Comparison of ENCODE assay signal across 1 mouse cellular context in the genomic region with DNA sequence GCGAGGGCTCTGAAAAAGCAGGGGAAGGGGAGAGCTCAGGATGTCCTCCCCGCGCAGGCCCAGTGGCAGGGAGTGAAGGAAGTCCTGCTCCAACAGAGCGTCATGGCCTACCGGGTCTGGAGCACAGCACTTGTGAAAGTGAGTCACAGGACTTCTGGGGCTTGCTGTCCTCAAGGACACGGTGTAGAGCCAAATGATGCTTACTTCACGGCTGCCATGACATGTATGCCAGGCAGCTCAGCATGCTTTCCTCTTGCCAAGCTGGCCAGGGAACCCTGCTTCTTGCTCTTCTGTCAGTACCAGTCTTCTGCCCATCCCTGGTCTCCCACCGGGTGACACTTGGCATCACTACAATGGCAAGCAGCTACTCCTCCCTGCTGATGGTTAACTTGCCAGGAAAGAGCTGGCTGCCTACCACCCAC.
TF ChIP-seq lines count a peak whose summit lies in the region.

No protein-coding gene starts in this region.

TF ChIP-seq in myocyte, 11 proteins besides CTCF, POLR2A, EP300 and RAD21:
- peak; percentile 77 for TF ChIP-seq POLR2AphosphoS2 (IDR thresholded peaks at IDR 0.05; ENCODE audit: insufficient read length, low read depth)
- no peak for TF ChIP-seq REST (IDR thresholded peaks at IDR 0.05; ENCODE audit: insufficient read depth, insufficient read length)
